Mouse (Mus musculus) frontal cortex, postnatal 10 days (tissue): Measurements from ENCODE around the gene Msi2.

Source experiments
- DNase-seq, 2 experiments: peaks; one replicate each; pipeline ENCODE4 v3.0.0; 2022; ENCODE audit warnings: low spot score in 2 of 2, mixed read lengths in 1 of 2

Msi2 gene

DNA sequence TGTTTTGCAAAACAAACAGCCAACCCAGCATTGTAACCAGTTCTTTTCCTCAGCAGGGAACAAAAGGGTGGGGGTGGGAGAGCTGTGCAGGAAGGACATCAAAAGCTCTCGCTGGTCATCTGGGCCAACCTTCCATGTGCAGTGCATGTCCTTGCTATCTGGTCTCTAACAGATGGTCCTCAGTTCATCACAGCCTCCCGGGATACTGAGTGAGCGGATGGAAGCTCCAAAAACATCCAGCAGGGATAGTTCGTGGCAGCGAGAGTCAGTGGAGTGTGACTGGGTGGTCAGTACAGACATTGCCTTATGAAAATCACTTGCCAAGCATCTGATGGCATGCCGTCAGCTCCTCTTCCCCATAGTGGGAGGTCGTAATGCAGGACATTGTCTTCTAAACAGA lies 153.5 kb downstream of the Msi2 start:
- no peak for DNase-seq

- DNase-seq = no peak
Observed at GRCm38 (mm10) chr11:88564363-88564762, 153.9 kb downstream of the Msi2 start.

DNA sequence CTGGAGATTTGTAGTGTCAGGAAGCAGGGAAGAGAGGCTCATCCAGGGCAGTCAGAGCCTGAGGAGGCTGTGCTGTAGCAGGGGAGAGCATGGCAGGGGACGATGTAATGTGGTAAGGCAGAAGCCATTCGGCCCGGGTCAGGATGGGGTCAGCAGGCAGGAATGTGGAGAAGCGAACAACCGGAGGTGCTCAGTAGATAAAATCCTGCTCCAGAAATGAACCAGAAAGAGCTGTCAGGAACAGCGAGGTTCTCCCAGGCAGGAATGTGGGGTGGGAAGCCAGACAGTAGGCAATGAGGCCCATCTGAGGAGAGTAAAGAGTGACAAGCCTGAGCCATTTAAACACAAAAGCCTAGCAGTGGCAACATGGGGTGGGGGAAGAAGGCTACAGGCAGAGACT lies 157.1 kb downstream of the Msi2 start:
- no peak for DNase-seq

GRCm38 (mm10) chr11:88560634-88561033 lies 157.7 kb downstream of the Msi2 start:
- DNase-seq = no peak

DNA sequence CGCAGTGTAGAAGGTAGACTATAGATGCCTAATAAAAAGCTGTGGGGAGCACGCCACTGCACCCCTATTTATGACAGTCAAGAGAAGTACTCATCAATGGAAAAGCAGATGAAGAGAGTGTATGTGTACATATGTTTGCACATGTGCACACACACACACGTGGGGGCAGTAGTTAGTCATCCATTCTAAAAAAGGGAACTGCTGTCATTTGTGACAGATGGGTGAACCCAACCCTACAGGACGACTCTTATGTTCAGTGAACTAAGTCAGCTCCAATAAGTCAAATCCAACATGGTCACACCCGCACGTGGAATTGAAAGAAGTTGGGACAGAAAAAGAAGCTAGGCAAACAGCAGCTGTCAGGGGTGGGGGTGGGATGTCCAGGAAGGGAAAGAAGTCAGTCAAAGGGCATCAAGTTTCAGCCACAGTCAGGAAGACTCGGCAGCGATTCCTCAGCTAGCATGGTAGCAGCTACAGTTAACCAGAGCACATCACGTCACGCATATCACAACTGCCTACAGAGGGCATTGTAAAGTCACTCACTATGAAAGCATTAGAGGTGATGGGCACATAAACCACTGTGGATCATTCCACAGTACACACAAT lies 158.8 kb downstream of the Msi2 start:
- no peak for DNase-seq

DNA sequence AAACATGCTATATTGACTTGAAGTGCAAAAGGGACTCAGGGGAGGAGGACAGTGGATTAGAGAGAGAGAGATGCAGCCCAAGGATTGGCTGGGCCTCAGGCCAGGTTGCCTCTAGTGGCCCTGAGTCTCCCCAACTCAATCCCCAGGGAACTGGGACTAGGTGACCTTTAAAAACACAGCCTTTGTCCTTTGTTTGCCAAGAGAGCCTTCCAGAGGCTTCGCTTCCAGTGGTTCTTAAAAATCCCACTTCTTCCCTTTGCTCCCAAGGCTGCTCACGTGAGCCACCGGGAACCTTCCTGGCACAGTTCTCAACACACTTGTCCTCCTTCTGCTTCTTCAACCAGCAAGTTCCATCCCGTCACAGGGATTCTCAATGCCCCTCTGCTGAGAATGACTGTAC lies 159.6 kb downstream of the Msi2 start:
- DNase-seq = no peak

DNA sequence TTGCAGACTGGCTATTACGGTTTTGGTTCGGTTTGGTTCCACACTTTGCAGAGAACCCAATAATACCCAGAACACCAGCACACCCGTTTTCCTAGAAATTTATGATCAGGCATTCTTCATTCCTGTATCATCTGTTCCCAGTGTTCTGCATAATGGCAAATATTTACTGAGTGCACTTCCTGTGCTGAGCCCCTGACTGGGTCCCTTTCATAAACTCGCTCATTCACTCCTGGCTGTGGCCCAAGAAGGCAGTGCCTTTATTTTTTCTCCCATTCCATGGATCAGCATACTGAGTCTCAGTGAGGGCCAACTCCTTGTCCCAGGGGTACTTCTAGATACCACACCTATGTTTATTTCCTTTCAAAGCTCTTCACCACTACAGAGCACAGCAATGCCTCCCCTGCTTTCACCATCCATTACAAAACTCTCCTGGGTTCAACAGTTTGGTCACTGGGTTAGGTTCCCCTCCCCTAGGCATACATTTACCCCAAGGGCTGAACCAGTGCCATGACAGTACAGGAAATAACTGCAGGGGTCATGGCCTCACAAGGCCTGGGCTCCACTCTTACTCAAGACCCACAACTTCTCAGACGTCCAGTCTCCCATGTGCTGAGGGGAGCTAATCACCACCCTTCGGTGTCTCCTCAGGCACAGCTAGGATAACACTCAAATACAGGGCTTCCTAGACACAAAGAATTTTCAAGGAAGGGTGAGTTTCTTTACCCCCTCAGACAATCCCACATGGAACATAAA lies 160.3 kb downstream of the Msi2 start:
- no peak for DNase-seq

DNA sequence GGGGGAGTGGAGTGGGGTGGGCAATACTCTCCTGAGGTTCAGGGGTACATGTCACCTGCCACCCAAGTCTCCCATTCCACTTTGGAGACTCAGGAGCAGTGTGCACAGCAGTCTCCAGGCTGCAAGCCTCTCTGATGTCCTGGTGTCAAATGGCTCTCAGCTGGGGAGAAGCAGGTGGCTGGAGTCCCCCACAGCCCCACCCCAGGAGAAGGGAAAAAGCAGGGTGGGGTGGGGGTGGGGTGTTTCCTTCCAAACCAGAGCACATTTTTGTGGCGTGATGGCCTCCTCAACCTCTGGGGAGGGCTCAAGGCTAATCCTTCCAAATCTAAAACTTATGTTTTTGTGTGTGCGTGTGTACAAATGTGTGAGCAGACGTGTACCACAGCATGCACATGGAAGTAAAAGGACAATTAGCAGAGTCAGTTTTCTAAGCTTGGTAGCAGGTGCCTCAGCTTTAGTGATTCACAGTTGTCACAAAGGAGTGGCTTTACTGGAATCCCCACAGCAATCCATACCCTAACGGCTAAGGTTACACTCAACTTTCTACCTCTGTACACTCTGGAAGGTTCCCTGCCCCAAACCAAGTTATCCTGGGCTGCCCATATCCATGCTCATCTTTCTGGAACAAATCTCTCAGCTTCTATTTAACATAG lies 161.1 kb downstream of the Msi2 start:
- no peak for DNase-seq

- no peak for DNase-seq
Observed at GRCm38 (mm10) chr11:88555902-88556549, 162.3 kb downstream of the Msi2 start.

- no peak for DNase-seq
Observed at GRCm38 (mm10) chr11:88555232-88555818, 163.0 kb downstream of the Msi2 start.

- no peak for DNase-seq
Observed at GRCm38 (mm10) chr11:88553521-88554310, 164.6 kb downstream of the Msi2 start.

DNA sequence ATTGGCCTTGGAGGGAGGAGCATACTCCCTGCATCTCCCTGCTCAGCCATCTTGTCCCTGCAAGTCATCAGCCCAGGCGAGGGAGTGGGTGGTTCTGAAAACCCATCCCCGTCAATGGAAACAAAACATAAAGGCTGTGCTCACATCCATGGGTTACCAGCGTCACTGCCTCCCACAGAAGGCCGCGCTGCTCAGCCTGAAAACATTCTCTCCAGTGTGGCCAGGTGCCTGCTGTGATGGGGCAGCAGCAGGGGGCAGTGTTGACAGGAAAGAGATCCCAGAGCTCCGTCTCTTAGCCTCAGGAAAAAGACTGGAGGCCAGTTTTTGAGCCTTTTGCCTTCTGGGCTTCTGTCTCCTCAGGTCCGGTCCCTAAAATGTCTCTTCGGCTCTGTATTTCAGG lies 165.3 kb downstream of the Msi2 start:
- DNase-seq = peak; percentile 26 to 57

DNA sequence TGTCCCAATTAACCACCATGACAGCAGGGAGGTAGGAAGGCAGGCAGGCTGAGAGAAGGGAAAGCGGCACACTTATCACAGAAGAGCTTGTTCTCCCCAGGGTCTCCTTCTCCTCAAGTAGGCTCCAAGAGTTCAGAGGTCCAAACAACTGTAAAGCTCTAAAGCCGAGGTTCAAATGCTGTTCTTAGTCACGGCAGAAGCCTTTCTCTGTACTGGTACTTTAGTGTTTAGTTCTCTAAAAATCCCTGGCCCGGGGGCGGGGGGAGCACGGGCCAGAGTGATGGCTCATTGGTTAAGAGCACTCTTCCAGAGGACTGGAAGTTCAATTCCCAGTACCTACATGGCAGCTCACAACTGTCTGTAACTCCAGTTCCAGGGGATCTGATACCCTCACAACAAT lies 165.9 kb downstream of the Msi2 start:
- no peak for DNase-seq

GRCm38 (mm10) chr11:88551034-88551433 lies 167.3 kb downstream of the Msi2 start:
- peak; percentile 35 to 57 for DNase-seq

- no peak for DNase-seq
Observed at GRCm38 (mm10) chr11:88550083-88550907, 168.0 kb downstream of the Msi2 start.

- DNase-seq = no peak
Observed at GRCm38 (mm10) chr11:88549529-88549900, 168.8 kb downstream of the Msi2 start.

- no peak for DNase-seq
Observed at GRCm38 (mm10) chr11:88548832-88549528, 169.3 kb downstream of the Msi2 start.

DNA sequence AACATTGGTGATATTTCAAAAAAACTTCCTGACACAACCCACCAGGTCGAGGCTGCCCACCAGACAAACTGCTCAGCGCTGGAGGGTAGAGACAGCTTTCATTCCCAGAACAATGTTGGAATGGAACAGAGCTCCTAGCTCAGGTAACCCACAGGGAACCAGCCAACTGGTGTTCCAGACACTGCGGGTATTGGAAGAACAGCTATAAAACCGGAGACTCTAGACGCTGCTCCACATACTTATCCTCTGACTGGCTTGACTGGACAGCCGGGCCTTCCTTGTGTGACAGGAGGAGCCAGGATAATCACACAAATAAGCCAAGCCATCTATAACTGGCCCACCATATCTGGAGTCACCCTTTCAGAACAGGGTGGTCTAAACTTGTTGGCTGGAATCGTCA lies 169.9 kb downstream of the Msi2 start:
- no peak for DNase-seq

- no peak for DNase-seq
Observed at GRCm38 (mm10) chr11:88543771-88544170, 174.5 kb downstream of the Msi2 start.

DNA sequence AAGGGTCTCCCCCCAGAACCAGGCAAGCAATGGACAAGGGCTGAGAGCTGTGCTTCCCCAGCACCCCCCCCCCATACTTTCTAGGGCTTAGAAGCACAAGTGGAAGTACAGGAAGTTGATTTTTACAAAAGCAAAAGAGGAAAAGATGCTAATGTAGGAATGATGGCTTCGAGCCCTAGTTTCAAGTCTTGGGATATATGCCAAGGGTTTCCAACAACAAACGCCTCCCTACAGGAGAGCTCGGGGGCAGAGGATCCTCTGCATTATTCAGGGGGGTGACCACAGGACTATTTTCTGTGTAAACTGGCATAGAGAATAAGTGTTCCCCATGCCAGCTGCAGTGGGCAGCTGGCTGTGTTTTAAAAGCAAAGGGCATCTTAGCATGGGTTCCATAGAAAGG lies 175.5 kb downstream of the Msi2 start:
- no peak for DNase-seq
